Mouse (Mus musculus): ENCODE data around the gene Pycr2.

Pycr2 gene

GRCm38 (mm10) chr1:180940776-180941460 is 36.8 kb downstream of the Pycr2 start:
- DNase-seq (ENCODE audit: low spot score in 2 of 2): no peak

- DNase-seq (ENCODE audit: low spot score in 2 of 2): no peak
These were observed 37.6 kb downstream of the Pycr2 start for GRCm38 (mm10) chr1:180941726-180942125.

GRCm38 (mm10) chr1:180942166-180943031 is 38.3 kb downstream of the Pycr2 start, which contains the start of gene Tmem63a:
Gene Tmem63a (plus strand): TSS chr1:180942344.
- peak in 1 of 2 experiments; percentile 26 for DNase-seq (ENCODE audit: low spot score in 2 of 2)

- no peak for DNase-seq (ENCODE audit: low spot score in 2 of 2)
These were observed 39.0 kb downstream of the Pycr2 start for GRCm38 (mm10) chr1:180943032-180943644.

GRCm38 (mm10) chr1:180943896-180944295 is 39.8 kb downstream of the Pycr2 start:
- no peak for DNase-seq (ENCODE audit: low spot score in 2 of 2)

DNA sequence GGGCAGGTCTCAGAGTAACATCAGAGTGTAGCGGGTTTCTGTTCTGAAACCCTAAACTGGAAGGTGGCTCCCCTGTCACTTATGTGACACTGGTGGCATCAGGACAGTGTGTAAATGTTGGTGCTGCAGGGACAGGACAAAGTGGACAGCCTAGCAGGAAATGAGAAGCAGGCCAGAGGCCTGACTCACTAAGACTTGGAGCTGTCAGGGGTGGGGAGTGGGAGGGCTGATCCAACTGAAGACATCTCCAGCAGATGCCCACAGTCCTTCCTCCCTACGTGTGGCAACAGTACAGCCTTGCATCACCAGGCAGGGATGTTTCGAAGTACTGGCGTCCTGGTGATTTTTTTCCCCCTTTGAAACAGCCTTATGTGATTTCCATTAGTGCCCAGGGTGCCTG is 40.5 kb downstream of the Pycr2 start:
- no peak for DNase-seq (ENCODE audit: low spot score in 2 of 2)

GRCm38 (mm10) chr1:180945001-180945980 is 41.2 kb downstream of the Pycr2 start:
- DNase-seq (ENCODE audit: low spot score in 2 of 2): no peak

GRCm38 (mm10) chr1:180946448-180946847 is 42.4 kb downstream of the Pycr2 start:
- DNase-seq (ENCODE audit: low spot score in 2 of 2): no peak

DNA sequence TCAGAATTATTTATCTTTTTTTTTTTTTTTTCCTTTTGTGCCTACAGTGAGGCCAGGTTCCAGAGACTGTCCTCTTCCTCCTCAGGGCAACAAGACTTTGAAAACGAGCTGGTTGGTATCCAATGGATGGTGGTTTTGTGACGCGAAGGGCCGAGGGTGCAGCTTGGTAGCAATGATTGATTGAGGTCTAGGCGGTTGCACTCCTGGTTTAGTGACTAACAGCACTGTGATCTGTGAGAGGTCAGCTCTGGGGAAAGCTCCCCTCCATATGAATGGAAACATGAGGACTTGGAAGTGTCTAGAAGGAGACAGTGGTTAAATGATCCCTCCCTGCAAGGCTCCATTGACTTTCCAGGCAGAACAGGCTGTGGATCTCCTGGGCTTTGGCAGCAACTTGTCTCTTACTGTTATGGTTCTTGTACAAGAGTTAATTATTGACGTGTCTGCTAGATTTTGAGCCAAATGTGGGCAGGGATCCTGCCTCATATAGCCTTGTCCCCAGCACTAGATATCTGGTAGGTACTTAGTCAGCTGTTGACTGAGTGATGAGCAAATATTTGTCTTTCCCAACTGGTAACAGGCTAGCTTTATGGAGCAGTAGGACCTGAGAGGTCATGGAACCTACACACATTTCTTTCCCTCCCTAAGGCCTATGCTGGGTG is 48.1 kb downstream of the Pycr2 start:
- no peak for DNase-seq (ENCODE audit: low spot score in 2 of 2)

GRCm38 (mm10) chr1:180952808-180953207 is 48.7 kb downstream of the Pycr2 start:
- no peak for DNase-seq (ENCODE audit: low spot score in 2 of 2)

DNA sequence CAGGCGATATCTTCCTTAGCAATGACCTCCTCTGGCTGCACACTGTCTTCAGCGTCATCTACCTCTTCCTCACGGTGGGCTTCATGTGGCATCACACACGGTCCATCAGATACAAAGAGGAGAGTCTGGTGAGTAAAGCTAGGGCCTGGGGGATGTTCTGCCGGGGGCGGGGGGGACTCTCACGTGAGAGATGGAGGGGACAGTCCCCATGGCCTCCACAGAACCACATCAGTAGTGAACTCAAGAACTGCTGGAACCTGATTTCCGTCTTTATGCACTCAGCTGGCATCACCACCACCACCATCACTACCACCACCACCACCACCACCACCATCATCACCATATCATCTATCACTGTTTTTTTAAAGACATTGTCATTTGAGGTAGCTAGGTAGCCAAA is 52.3 kb downstream of the Pycr2 start:
- DNase-seq (ENCODE audit: low spot score in 2 of 2): no peak

- no peak for DNase-seq (ENCODE audit: low spot score in 2 of 2)
These were observed 52.9 kb downstream of the Pycr2 start for GRCm38 (mm10) chr1:180956973-180957381.
